Mouse (Mus musculus): Measurements from ENCODE around the gene Cpsf4l. TPM values are rescaled to one million over a fixed set of nuclear protein-coding genes. Genes with fewer than 3 reads are reported as not detected.

Gene Cpsf4l
- total and polyA plus RNA-seq, 2 experiments, result 3.0 to 9.9 TPM

GRCm38 (mm10) chr11:113691318-113691717, 18.5 kb downstream of the Cpsf4l start:
- Histone ChIP-seq H3K27me3 (ENCODE audit: control insufficient read depth, insufficient read depth, low read length) (no peaks in the 10 kb centered on the region), H3K4me1 (ENCODE audit: control insufficient read depth, insufficient read depth, low read length) (peaks cover 5% of the 10 kb centered on the region), H3K79me2 (ENCODE audit: control insufficient read depth, insufficient read depth, low read length) (no peaks in the 10 kb centered on the region), H3K36me3 (ENCODE audit: control insufficient read depth, insufficient read depth, low read length) (no peaks in the 10 kb centered on the region; the same call in 1 of the 2 replicates), H3K27ac (replicated peaks; ENCODE audit: insufficient read depth, low read depth, low read length) (no peak overlapping the region), H3K9ac (ENCODE audit: low read depth, low read length) (no peak overlapping the region), H3K4me3 (ENCODE audit: insufficient read depth, low read depth, low read length) (no peak overlapping the region)
- WGBS, result 91% methylated on average over 5 of the region's 5 CpGs
- no peak for DNase-seq (ENCODE audit: extremely low read depth, low read depth, low spot score)
- no peak for TF ChIP-seq CTCF (IDR thresholded peaks at IDR 0.05; ENCODE audit: low read depth, low read length)
- TF ChIP-seq POLR2A (IDR thresholded peaks at IDR 0.05; ENCODE audit: extremely low read depth, insufficient read depth, low read length), result no peak

DNA sequence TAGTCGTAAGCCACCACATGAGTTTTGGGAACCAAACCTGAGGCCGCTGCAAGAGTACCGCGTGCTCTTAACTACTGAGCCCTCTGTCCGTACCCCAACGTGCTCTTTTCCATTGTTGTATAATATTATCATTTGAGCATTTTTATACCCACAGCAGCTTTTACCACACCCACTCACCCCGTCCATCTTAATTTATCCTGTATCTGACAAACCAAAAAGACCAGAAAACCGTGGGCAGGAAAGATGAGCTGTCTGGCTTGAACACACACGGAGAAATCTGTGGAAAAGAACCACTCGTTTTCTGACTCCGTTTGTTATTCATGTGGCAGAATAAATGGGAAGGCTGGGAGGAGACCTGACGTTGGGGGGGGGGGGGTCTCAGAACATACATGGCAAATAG, 19.3 kb downstream of the Cpsf4l start:
- Histone ChIP-seq H3K9ac (ENCODE audit: low read depth, low read length) (no peak overlapping the region), H3K79me2 (ENCODE audit: control insufficient read depth, insufficient read depth, low read length) (no peaks in the 10 kb centered on the region), H3K27me3 (ENCODE audit: control insufficient read depth, insufficient read depth, low read length) (no peaks in the 10 kb centered on the region), H3K4me3 (ENCODE audit: insufficient read depth, low read depth, low read length) (no peak overlapping the region), H3K36me3 (ENCODE audit: control insufficient read depth, insufficient read depth, low read length) (no peaks in the 10 kb centered on the region; the same call in 1 of the 2 replicates), H3K4me1 (ENCODE audit: control insufficient read depth, insufficient read depth, low read length) (peaks cover 5% of the 10 kb centered on the region), H3K27ac (replicated peaks; ENCODE audit: insufficient read depth, low read depth, low read length) (no peak overlapping the region)
- WGBS, result 95% methylated on average over 12 of the region's 12 CpGs
- DNase-seq (ENCODE audit: extremely low read depth, low read depth, low spot score), result no peak
- TF ChIP-seq CTCF (IDR thresholded peaks at IDR 0.05; ENCODE audit: low read depth, low read length), result no peak
- TF ChIP-seq POLR2A (IDR thresholded peaks at IDR 0.05; ENCODE audit: extremely low read depth, insufficient read depth, low read length), result no peak

- Histone ChIP-seq H3K9ac (ENCODE audit: low read depth, low read length) (no peak overlapping the region), H3K4me3 (ENCODE audit: insufficient read depth, low read depth, low read length) (no peak overlapping the region), H3K36me3 (ENCODE audit: control insufficient read depth, insufficient read depth, low read length) (no peaks in the 10 kb centered on the region; the same call in 1 of the 2 replicates), H3K27me3 (ENCODE audit: control insufficient read depth, insufficient read depth, low read length) (no peaks in the 10 kb centered on the region), H3K27ac (replicated peaks; ENCODE audit: insufficient read depth, low read depth, low read length) (no peak overlapping the region), H3K4me1 (ENCODE audit: control insufficient read depth, insufficient read depth, low read length) (peaks cover 8% of the 10 kb centered on the region), H3K79me2 (ENCODE audit: control insufficient read depth, insufficient read depth, low read length) (peaks cover 15% of the 10 kb centered on the region)
- TF ChIP-seq POLR2A (IDR thresholded peaks at IDR 0.05; ENCODE audit: extremely low read depth, insufficient read depth, low read length), result no peak
- TF ChIP-seq CTCF (IDR thresholded peaks at IDR 0.05; ENCODE audit: low read depth, low read length), result no peak
- DNase-seq (ENCODE audit: extremely low read depth, low read depth, low spot score), result no peak
- 97% methylated on average over 2 of the region's 2 CpGs for WGBS
These were observed 22.8 kb downstream of the Cpsf4l start for GRCm38 (mm10) chr11:113687031-113687430.

GRCm38 (mm10) chr11:113684707-113685426, 24.9 kb downstream of the Cpsf4l start:
- peak overlapping the region; percentile 39 for H3K9ac ChIP-seq (ENCODE audit: low read depth, low read length)
- H3K4me3 ChIP-seq (ENCODE audit: insufficient read depth, low read depth, low read length), result peak overlapping the region; percentile 61
- peak overlapping the region; percentile 23; the same call in 1 of the 2 replicates for H3K27ac ChIP-seq (replicated peaks; ENCODE audit: insufficient read depth, low read depth, low read length)
- WGBS, result 40% methylated on average over 25 of the region's 25 CpGs
- H3K36me3 ChIP-seq (ENCODE audit: control insufficient read depth, insufficient read depth, low read length), result no peaks in the 10 kb centered on the region; the same call in 1 of the 2 replicates
- no peak for DNase-seq (ENCODE audit: extremely low read depth, low read depth, low spot score)
- no peaks in the 10 kb centered on the region for H3K27me3 ChIP-seq (ENCODE audit: control insufficient read depth, insufficient read depth, low read length)
- peaks cover 14% of the 10 kb centered on the region for H3K4me1 ChIP-seq (ENCODE audit: control insufficient read depth, insufficient read depth, low read length)
- H3K79me2 ChIP-seq (ENCODE audit: control insufficient read depth, insufficient read depth, low read length), result peaks cover 21% of the 10 kb centered on the region
- no peak for TF ChIP-seq CTCF (IDR thresholded peaks at IDR 0.05; ENCODE audit: low read depth, low read length)
- TF ChIP-seq POLR2A (IDR thresholded peaks at IDR 0.05; ENCODE audit: extremely low read depth, insufficient read depth, low read length), result no peak

GRCm38 (mm10) chr11:113683957-113684706, 25.7 kb downstream of the Cpsf4l start, which contains the start of the genes Fam104a and D11Wsu47e:
TSS of gene Fam104a (minus strand) at chr11:113684155.
TSS of gene D11Wsu47e (plus strand) at chr11:113684412.
- TF ChIP-seq CTCF (IDR thresholded peaks at IDR 0.05; ENCODE audit: low read depth, low read length) (no peak), POLR2A (IDR thresholded peaks at IDR 0.05; ENCODE audit: extremely low read depth, insufficient read depth, low read length) (peak; percentile 48; the same call in 1 of the 2 replicates)
- no peaks in the 10 kb centered on the region for H3K27me3 ChIP-seq (ENCODE audit: control insufficient read depth, insufficient read depth, low read length)
- H3K79me2 ChIP-seq (ENCODE audit: control insufficient read depth, insufficient read depth, low read length), result peaks cover 24% of the 10 kb centered on the region
- peak within 1 kb of the TSS; percentile 64 for H3K27ac ChIP-seq (replicated peaks; ENCODE audit: insufficient read depth, low read depth, low read length)
- H3K4me3 ChIP-seq (ENCODE audit: insufficient read depth, low read depth, low read length), result peak within 1 kb of the TSS; percentile 88
- under 1% methylated on average over 73 of the region's 73 CpGs for WGBS
- DNase-seq (ENCODE audit: extremely low read depth, low read depth, low spot score), result peak; percentile 80
- H3K36me3 ChIP-seq (ENCODE audit: control insufficient read depth, insufficient read depth, low read length), result no peaks in the 10 kb centered on the region; the same call in 1 of the 2 replicates
- H3K4me1 ChIP-seq (ENCODE audit: control insufficient read depth, insufficient read depth, low read length), result peaks cover 9% of the 10 kb centered on the region
- peak within 1 kb of the TSS; percentile 95 for H3K9ac ChIP-seq (ENCODE audit: low read depth, low read length)
